Mouse (Mus musculus) adipose tissue, adult 10 weeks (tissue): ENCODE data around the gene P2rx6. TPM values are rescaled to one million over a fixed set of nuclear protein-coding genes. Genes with fewer than 3 reads are reported as not detected.

Experiments
- polyA plus RNA-seq: library from polyadenylated mRNA; stranded (reverse); fragments of 350-450 nt; fragmentation: Illumina TruSeq; extraction: RNeasy Lipid Tissue Mini Kit (QIAGEN cat#74804); gene quantifications from one replicate; pipeline ENCODE4 v1.2.3, GENCODE M21; 2014; ENCODE audit warnings: low read depth, low replicate concordance

P2rx6 gene
- polyA plus RNA-seq, result 6.1 TPM

DNA sequence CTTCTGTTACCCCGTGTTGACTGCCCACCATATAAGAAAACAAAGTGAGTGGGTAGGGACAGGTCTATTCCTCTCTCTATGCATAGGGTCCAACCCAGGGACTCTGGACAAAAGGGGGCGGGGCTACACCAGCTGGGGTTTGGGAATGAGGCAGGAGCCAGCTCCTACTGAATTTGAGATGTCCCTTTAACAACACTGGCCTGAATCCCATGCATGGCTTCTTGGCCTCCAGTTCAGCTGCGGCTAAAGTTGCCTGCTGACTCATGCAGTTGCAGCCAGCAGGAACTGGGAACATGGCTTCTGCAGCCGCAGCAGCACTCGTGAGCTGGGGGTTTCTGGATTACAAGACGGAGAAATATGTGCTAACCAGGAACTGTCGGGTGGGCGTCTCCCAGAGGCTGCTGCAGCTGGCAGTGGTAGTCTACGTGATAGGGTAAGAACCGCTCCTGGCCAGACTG, at the start of gene P2rx6:
P2rx6 (plus strand) TSS at position 135 of the 458 bp plus-strand sequence.

DNA sequence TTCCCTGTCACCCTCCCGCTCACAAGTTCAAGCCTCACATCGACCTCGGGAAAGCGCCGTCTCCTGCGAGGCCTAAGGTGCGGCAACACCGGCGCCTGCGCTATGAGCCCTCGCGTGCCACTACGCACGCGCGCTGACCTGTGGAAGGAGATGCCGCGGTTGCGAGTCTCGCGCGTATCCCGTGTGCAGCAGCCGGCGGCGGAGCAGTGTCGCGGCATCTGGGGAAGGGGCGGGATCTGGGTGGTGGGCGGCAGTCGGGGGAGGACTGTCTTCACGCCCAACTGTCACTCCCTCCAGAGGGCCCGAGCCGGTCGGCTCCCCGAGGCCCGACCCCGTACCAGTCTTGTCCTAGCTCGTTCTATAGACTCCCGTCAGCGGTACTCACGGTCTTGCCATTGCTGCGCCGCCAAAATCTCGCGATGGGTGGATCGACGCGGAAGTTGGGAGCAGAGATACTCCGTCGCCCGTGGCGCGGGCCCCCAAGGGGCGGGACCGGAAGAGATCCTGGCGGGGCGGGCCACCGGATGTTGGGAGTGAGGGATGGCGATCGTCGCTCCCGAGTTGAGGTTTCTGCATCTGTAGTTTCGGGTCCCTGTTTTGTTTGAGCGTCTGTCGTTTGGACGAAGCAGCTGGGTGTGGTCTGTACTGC, 30.9 kb upstream of the P2rx6 start, which contains the start of gene Thap7:
Thap7 (minus strand) TSS at position 497 of the 649 bp plus-strand sequence.

DNA sequence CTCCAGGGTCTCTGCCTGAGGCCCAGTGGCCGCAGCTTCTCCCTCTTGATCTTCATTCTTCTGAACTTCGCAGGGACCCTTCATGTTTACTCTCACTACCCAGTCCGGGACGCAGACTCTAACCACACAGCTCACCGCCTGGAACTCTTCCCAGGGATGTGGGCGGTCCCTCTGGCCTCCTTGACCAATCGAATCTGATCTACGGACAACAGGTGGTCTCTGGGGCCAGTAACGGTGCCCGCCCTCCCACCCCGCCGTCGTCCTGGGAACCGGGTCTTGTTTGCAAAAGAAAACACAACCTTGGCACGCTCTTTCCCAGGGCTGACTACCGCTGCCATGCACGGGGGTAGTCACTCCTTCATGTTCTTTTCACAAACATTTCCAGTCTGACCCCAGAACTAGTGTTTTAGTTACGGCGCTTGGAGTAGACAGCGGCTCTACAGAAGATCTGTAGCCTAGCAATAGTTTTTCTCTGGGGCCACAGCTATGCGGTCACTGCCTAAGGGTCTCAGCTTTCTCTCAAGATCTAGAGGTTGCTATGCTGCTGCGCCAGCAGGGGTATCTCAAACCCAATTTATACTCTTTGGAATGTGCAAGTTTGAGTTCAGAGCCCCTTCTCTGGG, 446 bp upstream of the P2rx6 start, which contains the start of gene Lrrc74b:
Lrrc74b (minus strand) TSS at position 120 of the 623 bp plus-strand sequence.

DNA sequence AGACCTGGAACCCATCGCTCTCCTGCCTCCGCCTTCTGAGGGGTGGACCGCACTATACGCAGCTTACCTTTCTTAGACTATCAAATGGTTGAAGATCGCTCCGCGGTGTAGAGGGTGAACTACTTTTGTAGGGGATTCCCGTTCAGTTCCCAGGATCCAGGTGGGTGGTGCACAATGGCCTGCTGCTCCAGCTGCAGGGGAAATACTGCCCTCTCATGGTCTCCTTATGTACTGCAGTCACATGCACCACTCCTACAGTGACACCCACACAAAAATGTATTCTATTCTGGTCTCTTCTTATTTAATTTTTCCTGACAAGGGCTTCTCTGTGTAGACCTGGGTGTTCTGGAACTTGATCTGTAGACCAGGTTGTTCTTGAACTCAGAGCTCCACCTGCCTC, 21.4 kb downstream of the P2rx6 start, which contains the start of gene Slc7a4:
Slc7a4 (minus strand) TSS at position 151 of the 400 bp plus-strand sequence.

DNA sequence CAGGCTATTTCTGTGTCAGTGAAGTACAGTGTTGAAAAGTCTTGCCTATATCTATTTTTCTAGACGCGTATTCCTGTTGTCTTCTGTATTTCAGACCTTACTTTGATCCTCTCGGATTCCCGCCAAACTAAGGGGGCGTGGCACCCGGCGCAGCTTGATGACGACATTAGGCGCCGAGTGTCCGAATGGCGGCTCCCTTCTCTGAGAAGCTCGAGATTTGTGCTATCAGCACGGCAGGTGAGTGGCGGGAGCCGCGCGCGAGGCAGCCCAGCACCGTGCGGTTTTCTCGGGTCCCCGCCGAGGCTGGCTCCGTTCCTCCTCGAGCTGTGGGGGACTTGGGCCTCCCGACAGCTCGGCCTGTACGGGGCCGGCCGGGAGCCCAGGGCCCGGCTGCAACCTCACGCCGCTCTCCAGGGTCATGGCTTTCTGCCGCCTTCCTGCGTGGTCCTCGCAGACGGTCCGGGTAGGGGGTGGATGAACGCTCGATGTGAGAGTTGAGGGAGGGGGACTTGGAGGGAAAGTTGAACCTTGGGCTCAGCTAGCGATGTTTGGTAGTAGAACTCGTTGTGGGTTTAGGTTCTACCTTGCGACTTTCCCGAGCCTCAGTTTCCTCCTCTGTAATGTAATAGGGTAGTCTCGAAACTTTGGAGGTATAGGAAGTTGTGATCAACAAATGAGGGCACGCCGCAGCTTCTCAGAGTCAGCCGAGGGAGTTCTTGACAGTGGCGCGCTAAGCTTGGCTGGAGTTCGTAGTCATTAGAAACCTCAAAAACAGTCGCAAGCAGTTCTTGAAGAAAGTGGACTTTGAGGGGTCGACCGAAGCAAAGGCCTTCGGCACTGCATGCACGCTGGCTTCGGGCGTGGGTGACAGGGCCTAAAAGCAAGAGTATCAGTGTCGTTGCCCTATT, 57.8 kb downstream of the P2rx6 start, which contains the start of gene Smpd4:
Smpd4 (plus strand) TSS at position 157 of the 908 bp plus-strand sequence.

Other genes starting within 250 kb of the P2rx6 start
- gene Serpind1, start 230.5 kb upstream of the P2rx6 start, polyA plus RNA-seq, result not detected
- 29.0 TPM for gene Snap29, start 155.9 kb upstream of the P2rx6 start, polyA plus RNA-seq
- gene Pi4ka, start 155.6 kb upstream of the P2rx6 start, polyA plus RNA-seq, result 71.9 TPM
- 16.4 TPM for gene Crkl, start 109.9 kb upstream of the P2rx6 start, polyA plus RNA-seq
- gene Aifm3, start 72.3 kb upstream of the P2rx6 start, polyA plus RNA-seq, result 2.9 TPM
- 55.0 TPM for gene Lztr1, start 53.2 kb upstream of the P2rx6 start, polyA plus RNA-seq
- 30.0 TPM for gene Thap7, start 30.7 kb upstream of the P2rx6 start, polyA plus RNA-seq
- 10.0 TPM for gene Lrrc74b, start 638 bp upstream of the P2rx6 start, polyA plus RNA-seq
- gene Slc7a4, start 21.3 kb downstream of the P2rx6 start, polyA plus RNA-seq, result 113 TPM
- 28.5 TPM for gene Smpd4, start 57.5 kb downstream of the P2rx6 start, polyA plus RNA-seq
- gene Ccdc74a, start 84.6 kb downstream of the P2rx6 start, polyA plus RNA-seq, result 17.6 TPM
- 54.6 TPM for gene Med15, start 171.0 kb downstream of the P2rx6 start, polyA plus RNA-seq
- gene Klhl22, start 197.7 kb downstream of the P2rx6 start, polyA plus RNA-seq, result 31.0 TPM
- 11.8 TPM for gene Scarf2, start 235.4 kb downstream of the P2rx6 start, polyA plus RNA-seq